Mouse (Mus musculus): ENCODE measurements at regions not wholly inside any gene's neighbourhood (a gene's known extent, or its start where the extent isn't known, plus 50 kb on each side); places are given as distances from the start of the nearest gene placed in this dataset.

GRCm38 (mm10) chr14:47863701-47864100, 215.5 kb downstream of the Ktn1 start:
- no peak overlapping the region for H3K4me3 ChIP-seq
- intact Hi-C loops (cut with DNase I) = no loop called here
- no peak for DNase-seq (ENCODE audit: extremely low spot score in 1 of 2, low spot score in 2 of 2)
- TF ChIP-seq CTCF (IDR thresholded peaks at IDR 0.05) = no peak
- no peak overlapping the region for H3K27ac ChIP-seq

DNA sequence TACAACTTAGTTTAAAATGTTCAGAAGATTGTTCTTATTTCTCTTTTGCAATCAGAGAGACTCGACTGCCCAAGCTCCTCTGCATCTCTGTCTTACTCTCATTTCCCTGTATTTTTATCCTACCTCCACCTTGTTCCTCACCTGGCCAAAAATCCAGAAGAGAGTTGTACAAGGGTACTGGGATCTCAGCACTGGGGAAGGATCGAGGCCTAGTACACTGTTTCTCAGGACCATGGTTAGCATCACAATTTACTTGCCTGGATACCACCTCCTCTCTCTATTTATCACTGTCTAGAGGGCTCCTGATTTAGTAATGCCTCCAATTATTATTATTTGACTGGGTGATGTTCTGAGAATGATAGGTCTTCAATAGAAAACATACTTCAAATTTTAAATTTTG, 218.8 kb downstream of the Ktn1 start:
- intact Hi-C loops (cut with DNase I) = no loop called here
- no peak for DNase-seq (ENCODE audit: extremely low spot score in 1 of 2, low spot score in 2 of 2)
- no peak overlapping the region for H3K27ac ChIP-seq
- TF ChIP-seq CTCF (IDR thresholded peaks at IDR 0.05) = no peak
- no peak overlapping the region for H3K4me3 ChIP-seq

- DNase-seq (ENCODE audit: extremely low spot score in 1 of 2, low spot score in 2 of 2) = no peak
- intact Hi-C loops (cut with DNase I) = no loop called here
- no peak for TF ChIP-seq CTCF (IDR thresholded peaks at IDR 0.05)
- Histone ChIP-seq H3K27ac (no peak overlapping the region), H3K4me3 (no peak overlapping the region)
These were observed 220.1 kb downstream of the Ktn1 start for GRCm38 (mm10) chr14:47868258-47868780.

- Histone ChIP-seq H3K4me3 (no peak overlapping the region), H3K27ac (no peak overlapping the region)
- intact Hi-C loops (cut with DNase I) = no loop called here
- TF ChIP-seq CTCF (IDR thresholded peaks at IDR 0.05) = no peak
- no peak for DNase-seq (ENCODE audit: extremely low spot score in 1 of 2, low spot score in 2 of 2)
These were observed 228.3 kb downstream of the Ktn1 start for GRCm38 (mm10) chr14:47876585-47876984.

GRCm38 (mm10) chr14:47877167-47877566, 228.9 kb downstream of the Ktn1 start:
- Histone ChIP-seq H3K27ac (no peak overlapping the region), H3K4me3 (no peak overlapping the region)
- TF ChIP-seq CTCF (IDR thresholded peaks at IDR 0.05) = no peak
- intact Hi-C loops (cut with DNase I) = no loop called here
- DNase-seq (ENCODE audit: extremely low spot score in 1 of 2, low spot score in 2 of 2) = no peak

DNA sequence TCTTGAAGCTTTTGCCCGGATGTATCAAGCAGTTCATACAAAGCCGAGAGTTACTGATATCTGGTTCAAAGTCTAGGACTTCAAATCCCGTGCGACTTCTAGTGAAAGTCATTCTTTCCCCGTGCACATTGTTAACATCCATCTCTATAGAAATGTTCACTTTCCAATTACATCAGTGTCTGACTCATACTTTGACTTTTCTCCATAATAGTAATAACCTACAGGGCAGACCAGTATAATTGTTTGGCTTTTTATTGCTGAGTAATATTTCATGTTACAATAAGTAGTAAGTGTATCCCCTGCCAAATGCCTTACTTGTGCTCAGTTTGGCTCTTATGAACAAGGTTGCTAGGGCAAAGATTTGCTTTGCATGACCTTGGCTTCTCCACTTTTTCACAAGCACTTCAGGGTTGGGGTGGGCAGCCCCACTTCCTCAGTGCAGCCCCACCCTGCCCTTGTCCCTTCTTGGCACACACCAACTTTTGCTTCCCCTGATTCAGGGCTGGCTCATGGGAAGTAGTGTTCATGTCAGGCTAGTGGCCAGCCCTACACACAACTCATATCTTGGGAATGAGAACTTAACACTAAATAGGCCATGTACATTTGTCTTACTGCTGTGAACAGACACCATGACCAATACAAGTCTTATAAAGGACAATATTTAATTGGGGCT, 229.7 kb downstream of the Ktn1 start:
- Histone ChIP-seq H3K27ac (no peak overlapping the region), H3K4me3 (no peak overlapping the region)
- intact Hi-C loops (cut with DNase I) = no loop called here
- TF ChIP-seq CTCF (IDR thresholded peaks at IDR 0.05) = no peak
- no peak for DNase-seq (ENCODE audit: extremely low spot score in 1 of 2, low spot score in 2 of 2)

DNA sequence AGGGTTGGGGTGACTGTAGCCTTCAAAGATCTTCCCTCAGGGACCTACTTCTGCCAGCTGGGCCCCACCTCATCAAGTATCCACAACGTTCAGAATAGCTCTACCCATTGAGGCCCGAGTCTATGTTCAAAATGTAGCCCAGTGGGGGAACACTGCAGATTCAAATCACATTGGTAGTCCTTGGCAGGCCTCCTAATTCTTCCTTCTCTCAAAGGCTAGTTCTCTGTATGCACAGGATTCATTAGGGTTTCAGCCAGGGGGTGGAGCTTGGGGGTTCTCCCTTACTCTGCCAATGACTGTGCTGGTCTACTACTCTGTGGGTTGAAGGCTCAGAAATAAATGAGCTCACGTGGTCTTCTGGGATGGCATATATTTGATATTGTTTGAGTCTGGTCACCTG, 235.3 kb upstream of the Peli2 start:
- intact Hi-C loops (cut with DNase I) = no loop called here

DNA sequence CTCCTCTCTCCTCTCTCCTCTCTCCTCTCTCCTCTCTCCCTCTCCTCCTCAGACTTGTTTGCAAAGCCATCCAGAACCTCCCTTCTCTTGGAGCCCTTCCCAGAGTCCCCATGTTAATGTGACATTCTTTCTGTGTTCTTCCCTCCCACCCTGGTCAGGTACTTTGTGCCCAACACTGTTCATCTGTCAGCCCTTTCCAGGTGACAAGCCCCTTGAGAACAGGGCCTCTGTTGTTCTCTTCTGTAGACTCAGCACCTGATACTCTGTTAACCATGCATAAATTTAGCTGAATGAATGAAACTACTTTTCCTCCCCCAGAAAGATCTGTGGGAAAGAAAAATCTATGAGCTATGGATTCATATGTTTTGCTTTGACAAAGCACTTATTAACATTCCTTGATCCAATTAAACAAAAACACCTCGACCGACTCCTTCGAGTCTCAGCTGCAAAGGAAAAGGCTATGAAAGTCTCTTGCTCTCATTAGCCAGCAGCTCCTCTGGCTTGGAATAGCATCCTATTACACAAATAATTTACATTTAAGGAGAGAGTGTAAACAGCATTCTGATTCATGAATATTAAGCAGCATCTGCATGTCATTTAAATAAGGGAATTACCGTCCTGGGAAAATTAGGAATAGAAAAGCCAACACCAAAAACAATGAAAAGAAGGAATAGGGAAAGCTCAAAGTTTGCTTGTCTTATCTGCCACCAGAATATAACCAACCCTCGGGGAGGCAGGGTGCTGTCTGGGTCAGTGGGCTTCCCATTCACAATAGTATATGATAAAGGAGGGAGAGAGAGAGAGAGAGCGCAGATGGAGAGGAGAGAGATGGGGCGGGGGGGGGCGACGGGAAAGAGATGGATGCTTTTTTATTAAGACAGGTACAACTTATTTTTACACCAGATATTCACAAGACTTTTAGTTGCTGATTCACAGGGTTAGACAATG, 230.1 kb upstream of the Peli2 start:
- Histone ChIP-seq H3K27ac (no peak overlapping the region), H3K4me3 (no peak overlapping the region)
- no peak for DNase-seq (ENCODE audit: extremely low spot score in 1 of 2, low spot score in 2 of 2)
- intact Hi-C loops (cut with DNase I) = loop anchor here (5.0 kb wide), 1 partner anchor 157 kb away; no protein-coding TSS in a partner anchor
- no peak for TF ChIP-seq CTCF (IDR thresholded peaks at IDR 0.05)

More for the DNA sequence above, 235.3 kb upstream of the Peli2 start:
- Histone ChIP-seq H3K4me3 (no peak overlapping the region), H3K27ac (no peak overlapping the region)
- TF ChIP-seq CTCF (IDR thresholded peaks at IDR 0.05) = no peak; the same call in 1 of the 2 replicates
- no peak for DNase-seq (ENCODE audit: extremely low spot score in 1 of 2, low spot score in 2 of 2)

- no peak for TF ChIP-seq CTCF (IDR thresholded peaks at IDR 0.05)
- DNase-seq (ENCODE audit: extremely low spot score in 1 of 2, low spot score in 2 of 2) = no peak
- Histone ChIP-seq H3K27ac (no peak overlapping the region), H3K4me3 (no peak overlapping the region)
- intact Hi-C loops (cut with DNase I) = no loop called here
These were observed 224.0 kb upstream of the Peli2 start for GRCm38 (mm10) chr14:47896581-47896980.

DNA sequence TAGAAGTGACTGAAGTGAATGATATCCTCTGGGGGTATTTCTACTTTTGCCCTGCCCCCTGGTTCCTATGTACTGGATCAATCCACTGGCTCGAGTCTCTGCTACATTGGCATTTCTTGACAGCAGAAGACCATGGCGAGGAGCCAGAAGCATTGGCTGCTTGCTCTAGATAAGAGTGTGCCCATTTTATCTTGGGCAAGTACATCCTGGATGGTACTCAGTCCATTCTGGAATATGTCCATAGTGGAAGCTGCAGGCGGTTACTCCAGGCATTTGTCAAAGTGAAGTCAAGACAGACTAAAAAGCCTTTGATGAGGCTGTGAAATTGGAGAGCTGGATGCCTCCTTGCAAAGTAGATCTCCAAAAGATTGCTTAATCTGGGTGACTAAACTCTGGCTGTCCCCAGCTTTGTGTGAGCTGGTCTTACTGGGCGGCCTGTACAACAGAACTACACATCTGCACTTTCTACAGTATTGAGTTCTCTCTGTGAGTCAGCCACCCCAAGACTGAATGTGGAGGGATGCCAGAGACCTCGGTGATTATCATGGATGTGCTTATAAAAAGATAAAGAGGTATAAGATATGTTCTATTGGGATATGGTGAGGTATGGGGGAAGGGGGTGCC, 222.6 kb upstream of the Peli2 start:
- no peak for DNase-seq (ENCODE audit: extremely low spot score in 1 of 2, low spot score in 2 of 2)
- Histone ChIP-seq H3K4me3 (no peak overlapping the region), H3K27ac (no peak overlapping the region)
- TF ChIP-seq CTCF (IDR thresholded peaks at IDR 0.05) = no peak
- intact Hi-C loops (cut with DNase I) = no loop called here

GRCm38 (mm10) chr14:47898605-47899004, 222.0 kb upstream of the Peli2 start:
- no peak for TF ChIP-seq CTCF (IDR thresholded peaks at IDR 0.05)
- Histone ChIP-seq H3K4me3 (no peak overlapping the region), H3K27ac (no peak overlapping the region)
- DNase-seq (ENCODE audit: extremely low spot score in 1 of 2, low spot score in 2 of 2) = no peak
- intact Hi-C loops (cut with DNase I) = no loop called here

DNA sequence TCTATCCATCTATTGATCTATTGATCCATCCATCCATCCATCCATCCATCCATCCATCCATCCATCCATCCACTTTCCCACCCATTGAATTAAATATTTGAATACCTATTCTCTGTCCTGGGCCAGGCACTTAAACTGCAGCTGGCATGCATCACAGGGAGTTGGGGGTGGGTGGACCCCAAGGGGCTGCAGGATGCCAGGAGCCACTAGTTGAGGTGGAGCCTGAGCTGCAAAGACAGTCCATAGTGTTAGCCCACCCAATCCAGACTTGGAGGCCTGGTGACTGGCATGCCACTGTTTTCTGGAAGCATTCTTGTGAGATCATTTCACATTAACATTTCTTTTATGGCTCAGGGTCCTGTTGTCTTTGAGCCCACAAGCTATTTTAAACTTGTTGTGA, 215.3 kb upstream of the Peli2 start:
- intact Hi-C loops (cut with DNase I) = loop anchor here (5.0 kb wide), 1 partner anchor 52 kb away; no protein-coding TSS in a partner anchor
- Histone ChIP-seq H3K4me3 (no peak overlapping the region), H3K27ac (no peak overlapping the region)
- TF ChIP-seq CTCF (IDR thresholded peaks at IDR 0.05) = no peak
- no peak for DNase-seq (ENCODE audit: extremely low spot score in 1 of 2, low spot score in 2 of 2)
